Mouse (Mus musculus): ENCODE results near the gene Slc25a21. TPM values are rescaled to one million over a fixed set of nuclear protein-coding genes. Genes with fewer than 3 reads are reported as not detected.

The Slc25a21 gene
- polyA plus RNA-seq, 1 experiment: not detected

GRCm38 (mm10) chr12:56698191-56698980 lies 498.9 kb downstream of the Slc25a21 start:
- H3K79me3 ChIP-seq (ENCODE audit: low read depth): no peaks in the 10 kb centered on the region
- H3ac ChIP-seq (ENCODE audit: control insufficient read depth, insufficient read length, low read depth): no peak overlapping the region
- H3K27me3 ChIP-seq (ENCODE audit: control insufficient read depth, insufficient read depth, insufficient read length): peaks cover 36% of the 10 kb centered on the region
- no peaks in the 10 kb centered on the region for H3K79me2 ChIP-seq (ENCODE audit: control insufficient read depth, insufficient read depth)
- H3K4me3 ChIP-seq (ENCODE audit: insufficient read depth, poor library complexity, severe bottlenecking): no peak overlapping the region
- TF ChIP-seq USF1 (IDR thresholded peaks at IDR 0.05; ENCODE audit: low read depth) (no peak), CEBPB (IDR thresholded peaks at IDR 0.05; ENCODE audit: low read depth) (no peak)
- H3K36me3 ChIP-seq (ENCODE audit: control insufficient read depth, insufficient read depth): no peaks in the 10 kb centered on the region

GRCm38 (mm10) chr12:56697785-56698184 lies 499.5 kb downstream of the Slc25a21 start:
- Histone ChIP-seq H3ac (ENCODE audit: control insufficient read depth, insufficient read length, low read depth) (no peak overlapping the region), H3K36me3 (ENCODE audit: control insufficient read depth, insufficient read depth) (no peaks in the 10 kb centered on the region), H3K79me3 (ENCODE audit: low read depth) (no peaks in the 10 kb centered on the region), H3K4me3 (ENCODE audit: insufficient read depth, poor library complexity, severe bottlenecking) (no peak overlapping the region), H3K27me3 (ENCODE audit: control insufficient read depth, insufficient read depth, insufficient read length) (peaks cover 36% of the 10 kb centered on the region), H3K79me2 (ENCODE audit: control insufficient read depth, insufficient read depth) (no peaks in the 10 kb centered on the region)
- TF ChIP-seq MAX (IDR thresholded peaks at IDR 0.05): no peak
- TF ChIP-seq MYOD1 (IDR thresholded peaks at IDR 0.05; ENCODE audit: control insufficient read depth, insufficient read length, low read depth): no peak
- TF ChIP-seq USF1 (IDR thresholded peaks at IDR 0.05; ENCODE audit: low read depth): no peak
- no peak for TF ChIP-seq CTCF (IDR thresholded peaks at IDR 0.05; ENCODE audit: control insufficient read depth, insufficient read depth, insufficient read length)
- no peak for TF ChIP-seq CEBPB (IDR thresholded peaks at IDR 0.05; ENCODE audit: low read depth)
- no peak for TF ChIP-seq MYOG (IDR thresholded peaks at IDR 0.05; ENCODE audit: control insufficient read depth, extremely low read depth, insufficient read length)
- no peak for TF ChIP-seq FOSL1 (IDR thresholded peaks at IDR 0.05; ENCODE audit: insufficient read depth, low read length, poor library complexity, severe bottlenecking)

- Histone ChIP-seq H3K79me3 (ENCODE audit: low read depth) (no peaks in the 10 kb centered on the region), H3K79me2 (ENCODE audit: control insufficient read depth, insufficient read depth) (no peaks in the 10 kb centered on the region), H3K4me3 (ENCODE audit: insufficient read depth, poor library complexity, severe bottlenecking) (no peak overlapping the region), H3K27me3 (ENCODE audit: control insufficient read depth, insufficient read depth, insufficient read length) (peaks cover 41% of the 10 kb centered on the region), H3K36me3 (ENCODE audit: control insufficient read depth, insufficient read depth) (no peaks in the 10 kb centered on the region), H3ac (ENCODE audit: control insufficient read depth, insufficient read length, low read depth) (no peak overlapping the region)
- TF ChIP-seq MYOD1 (IDR thresholded peaks at IDR 0.05; ENCODE audit: control insufficient read depth, insufficient read length, low read depth): no peak
- no peak for TF ChIP-seq MAX (IDR thresholded peaks at IDR 0.05)
- no peak for TF ChIP-seq USF1 (IDR thresholded peaks at IDR 0.05; ENCODE audit: low read depth)
- no peak for TF ChIP-seq CEBPB (IDR thresholded peaks at IDR 0.05; ENCODE audit: low read depth)
- no peak for TF ChIP-seq MYOG (IDR thresholded peaks at IDR 0.05; ENCODE audit: control insufficient read depth, extremely low read depth, insufficient read length)
- no peak for TF ChIP-seq FOSL1 (IDR thresholded peaks at IDR 0.05; ENCODE audit: insufficient read depth, low read length, poor library complexity, severe bottlenecking)
- no peak for TF ChIP-seq CTCF (IDR thresholded peaks at IDR 0.05; ENCODE audit: control insufficient read depth, insufficient read depth, insufficient read length)
Observed at GRCm38 (mm10) chr12:56697011-56697740, 500.1 kb downstream of the Slc25a21 start.

- TF ChIP-seq FOSL1 (IDR thresholded peaks at IDR 0.05; ENCODE audit: insufficient read depth, low read length, poor library complexity, severe bottlenecking): no peak
- no peak for TF ChIP-seq MAX (IDR thresholded peaks at IDR 0.05)
- no peak for TF ChIP-seq MYOG (IDR thresholded peaks at IDR 0.05; ENCODE audit: control insufficient read depth, extremely low read depth, insufficient read length)
- no peak for TF ChIP-seq CTCF (IDR thresholded peaks at IDR 0.05; ENCODE audit: control insufficient read depth, insufficient read depth, insufficient read length)
- TF ChIP-seq USF1 (IDR thresholded peaks at IDR 0.05; ENCODE audit: low read depth): no peak
- no peak for TF ChIP-seq CEBPB (IDR thresholded peaks at IDR 0.05; ENCODE audit: low read depth)
- TF ChIP-seq MYOD1 (IDR thresholded peaks at IDR 0.05; ENCODE audit: control insufficient read depth, insufficient read length, low read depth): no peak
- Histone ChIP-seq H3K79me2 (ENCODE audit: control insufficient read depth, insufficient read depth) (no peaks in the 10 kb centered on the region), H3K36me3 (ENCODE audit: control insufficient read depth, insufficient read depth) (no peaks in the 10 kb centered on the region), H3K27me3 (ENCODE audit: control insufficient read depth, insufficient read depth, insufficient read length) (peaks cover 47% of the 10 kb centered on the region), H3ac (ENCODE audit: control insufficient read depth, insufficient read length, low read depth) (no peak overlapping the region), H3K4me3 (ENCODE audit: insufficient read depth, poor library complexity, severe bottlenecking) (no peak overlapping the region), H3K79me3 (ENCODE audit: low read depth) (no peaks in the 10 kb centered on the region)
Observed at GRCm38 (mm10) chr12:56696174-56697010, 500.9 kb downstream of the Slc25a21 start.

GRCm38 (mm10) chr12:56695358-56696173 lies 501.7 kb downstream of the Slc25a21 start:
- H3K27me3 ChIP-seq (ENCODE audit: control insufficient read depth, insufficient read depth, insufficient read length): peaks cover 52% of the 10 kb centered on the region
- no peaks in the 10 kb centered on the region for H3K36me3 ChIP-seq (ENCODE audit: control insufficient read depth, insufficient read depth)
- H3K4me3 ChIP-seq (ENCODE audit: insufficient read depth, poor library complexity, severe bottlenecking): no peak overlapping the region
- H3K79me3 ChIP-seq (ENCODE audit: low read depth): no peaks in the 10 kb centered on the region
- no peaks in the 10 kb centered on the region for H3K79me2 ChIP-seq (ENCODE audit: control insufficient read depth, insufficient read depth)
- TF ChIP-seq CTCF (IDR thresholded peaks at IDR 0.05; ENCODE audit: control insufficient read depth, insufficient read depth, insufficient read length) (no peak), MYOD1 (IDR thresholded peaks at IDR 0.05; ENCODE audit: control insufficient read depth, insufficient read length, low read depth) (no peak), FOSL1 (IDR thresholded peaks at IDR 0.05; ENCODE audit: insufficient read depth, low read length, poor library complexity, severe bottlenecking) (no peak), MYOG (IDR thresholded peaks at IDR 0.05; ENCODE audit: control insufficient read depth, extremely low read depth, insufficient read length) (no peak), CEBPB (IDR thresholded peaks at IDR 0.05; ENCODE audit: low read depth) (no peak), USF1 (IDR thresholded peaks at IDR 0.05; ENCODE audit: low read depth) (no peak), MAX (IDR thresholded peaks at IDR 0.05) (no peak)
- H3ac ChIP-seq (ENCODE audit: control insufficient read depth, insufficient read length, low read depth): no peak overlapping the region

Data from C2C12 (cell line).